Mouse (Mus musculus): ENCODE measurements around the gene Enox1. TPM values are rescaled to one million over a fixed set of nuclear protein-coding genes. Genes with fewer than 3 reads are reported as not detected.

Enox1 gene
- polyA plus RNA-seq, 1 experiment from 2014 or later, result 1.9 TPM

DNA sequence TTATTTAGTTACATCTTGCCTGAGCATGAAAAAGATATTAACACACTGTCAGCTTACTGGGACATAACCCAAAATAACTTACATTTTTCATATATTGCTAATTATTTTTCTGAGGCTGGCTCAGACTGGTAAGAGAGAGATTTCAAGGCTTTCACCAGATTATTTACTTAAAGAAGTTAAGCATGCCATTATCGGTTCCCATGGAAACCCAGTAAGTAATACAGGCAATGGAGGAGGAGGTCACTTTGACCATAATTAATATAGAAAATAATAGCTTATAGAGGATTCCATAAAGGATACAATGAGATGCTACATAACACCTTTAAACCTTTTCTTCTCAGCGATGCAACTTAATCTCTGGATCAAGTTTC, 476.6 kb downstream of the Enox1 start:
- H3K4me1 ChIP-seq (replicated peaks; ENCODE audit: control insufficient read depth, insufficient read depth, low read length), result no peaks in the 10 kb centered on the region; the same call in 1 of the 2 replicates
- H3K4me2 ChIP-seq (replicated peaks; ENCODE audit: low read depth), result no peak overlapping the region
- no peak overlapping the region for H3K4me3 ChIP-seq (ENCODE audit: low read depth, low read length)
- no peak overlapping the region for H3K9ac ChIP-seq (ENCODE audit: low read depth, low read length)
- H3K36me3 ChIP-seq (ENCODE audit: control insufficient read depth, insufficient read depth), result no peaks in the 10 kb centered on the region
- no peaks in the 10 kb centered on the region for H3K9me3 ChIP-seq (ENCODE audit: control insufficient read depth)
- ATAC-seq, result no peak
- H3K27ac ChIP-seq (ENCODE audit: low read depth, low read length), result no peak overlapping the region
- TF ChIP-seq CTCF (IDR thresholded peaks at IDR 0.05; ENCODE audit: low read depth), result no peak
- 42% methylated on average over 2 of the region's 2 CpGs for WGBS
- H3K27me3 ChIP-seq (replicated peaks; ENCODE audit: control insufficient read depth, insufficient read depth, low read length), result no peaks in the 10 kb centered on the region

- WGBS, result 49% methylated on average over 6 of the region's 6 CpGs
- TF ChIP-seq CTCF (IDR thresholded peaks at IDR 0.05; ENCODE audit: low read depth), result no peak
Observed at GRCm38 (mm10) chr14:77636931-77637330, 480.4 kb downstream of the Enox1 start.

DNA sequence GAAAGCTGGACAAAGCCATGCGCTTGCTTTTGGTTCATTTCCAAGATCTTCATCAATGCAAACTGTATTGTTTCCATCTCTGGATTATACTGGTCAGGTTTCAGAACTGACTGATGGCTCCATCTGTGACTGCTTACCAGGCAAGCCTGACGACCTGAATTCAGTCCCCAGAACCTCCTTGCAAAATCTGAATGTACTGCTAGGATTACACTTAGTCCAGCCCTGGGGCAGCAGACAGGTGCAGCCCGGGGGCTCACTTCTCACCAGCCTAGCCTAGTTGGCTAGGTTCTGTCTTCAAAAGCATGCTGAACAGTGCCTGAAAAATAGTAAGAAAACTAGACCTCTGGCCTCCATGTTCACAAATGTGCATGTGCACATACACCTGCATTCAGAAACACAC, 481.6 kb downstream of the Enox1 start:
- no peaks in the 10 kb centered on the region; the same call in 1 of the 2 replicates for H3K4me1 ChIP-seq (replicated peaks; ENCODE audit: control insufficient read depth, insufficient read depth, low read length)
- WGBS, result 68% methylated on average over 3 of the region's 3 CpGs

More at GRCm38 (mm10) chr14:77636931-77637330, 480.4 kb downstream of the Enox1 start:
- no peaks in the 10 kb centered on the region for H3K36me3 ChIP-seq (ENCODE audit: control insufficient read depth, insufficient read depth)
- H3K9ac ChIP-seq (ENCODE audit: low read depth, low read length), result no peak overlapping the region
- no peak overlapping the region for H3K4me3 ChIP-seq (ENCODE audit: low read depth, low read length)
- H3K27ac ChIP-seq (ENCODE audit: low read depth, low read length), result no peak overlapping the region
- no peaks in the 10 kb centered on the region; the same call in 1 of the 2 replicates for H3K4me1 ChIP-seq (replicated peaks; ENCODE audit: control insufficient read depth, insufficient read depth, low read length)
- no peaks in the 10 kb centered on the region for H3K27me3 ChIP-seq (replicated peaks; ENCODE audit: control insufficient read depth, insufficient read depth, low read length)
- H3K4me2 ChIP-seq (replicated peaks; ENCODE audit: low read depth), result no peak overlapping the region
- no peaks in the 10 kb centered on the region for H3K9me3 ChIP-seq (ENCODE audit: control insufficient read depth)
- no peak for ATAC-seq

DNA sequence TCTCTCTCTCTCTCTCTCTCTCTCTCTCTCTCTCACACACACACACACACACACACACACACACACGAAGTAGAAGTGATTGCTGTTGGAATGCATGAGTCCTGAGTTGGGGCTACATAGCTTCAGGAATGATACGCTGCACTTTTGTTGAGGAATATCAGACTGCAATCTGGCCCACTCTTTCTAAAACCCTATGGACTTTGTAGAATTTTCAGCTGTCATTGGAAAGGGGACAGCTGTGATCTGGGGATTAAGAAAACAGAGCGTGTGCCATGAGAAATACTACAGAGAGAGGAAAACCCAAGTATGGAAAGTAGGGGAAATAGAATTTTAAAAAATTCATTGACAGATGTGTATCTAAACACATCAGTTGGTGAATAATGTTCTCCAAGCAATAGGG, 482.1 kb downstream of the Enox1 start:
- 72% methylated on average over 3 of the region's 3 CpGs for WGBS
- no peak for ATAC-seq

More for the DNA sequence above, 481.6 kb downstream of the Enox1 start:
- Histone ChIP-seq H3K9ac (ENCODE audit: low read depth, low read length) (no peak overlapping the region), H3K4me2 (replicated peaks; ENCODE audit: low read depth) (no peak overlapping the region), H3K9me3 (ENCODE audit: control insufficient read depth) (no peaks in the 10 kb centered on the region), H3K27me3 (replicated peaks; ENCODE audit: control insufficient read depth, insufficient read depth, low read length) (no peaks in the 10 kb centered on the region), H3K4me3 (ENCODE audit: low read depth, low read length) (no peak overlapping the region), H3K36me3 (ENCODE audit: control insufficient read depth, insufficient read depth) (no peaks in the 10 kb centered on the region), H3K27ac (ENCODE audit: low read depth, low read length) (no peak overlapping the region)
- no peak for TF ChIP-seq CTCF (IDR thresholded peaks at IDR 0.05; ENCODE audit: low read depth)
- no peak for ATAC-seq

GRCm38 (mm10) chr14:77639586-77639985, 483.0 kb downstream of the Enox1 start:
- WGBS, result 75% methylated on average over 2 of the region's 2 CpGs
- H3K27me3 ChIP-seq (replicated peaks; ENCODE audit: control insufficient read depth, insufficient read depth, low read length), result no peaks in the 10 kb centered on the region
- H3K4me3 ChIP-seq (ENCODE audit: low read depth, low read length), result no peak overlapping the region
- H3K9me3 ChIP-seq (ENCODE audit: control insufficient read depth), result no peaks in the 10 kb centered on the region
- H3K36me3 ChIP-seq (ENCODE audit: control insufficient read depth, insufficient read depth), result no peaks in the 10 kb centered on the region
- ATAC-seq, result no peak
- H3K4me2 ChIP-seq (replicated peaks; ENCODE audit: low read depth), result no peak overlapping the region
- TF ChIP-seq CTCF (IDR thresholded peaks at IDR 0.05; ENCODE audit: low read depth), result no peak
- no peaks in the 10 kb centered on the region; the same call in 1 of the 2 replicates for H3K4me1 ChIP-seq (replicated peaks; ENCODE audit: control insufficient read depth, insufficient read depth, low read length)
- no peak overlapping the region for H3K9ac ChIP-seq (ENCODE audit: low read depth, low read length)
- no peak overlapping the region for H3K27ac ChIP-seq (ENCODE audit: low read depth, low read length)

More for the DNA sequence above, 482.1 kb downstream of the Enox1 start:
- Histone ChIP-seq H3K4me3 (ENCODE audit: low read depth, low read length) (no peak overlapping the region), H3K27ac (ENCODE audit: low read depth, low read length) (no peak overlapping the region), H3K9ac (ENCODE audit: low read depth, low read length) (no peak overlapping the region), H3K27me3 (replicated peaks; ENCODE audit: control insufficient read depth, insufficient read depth, low read length) (no peaks in the 10 kb centered on the region), H3K9me3 (ENCODE audit: control insufficient read depth) (no peaks in the 10 kb centered on the region), H3K4me1 (replicated peaks; ENCODE audit: control insufficient read depth, insufficient read depth, low read length) (no peaks in the 10 kb centered on the region; the same call in 1 of the 2 replicates), H3K4me2 (replicated peaks; ENCODE audit: low read depth) (no peak overlapping the region), H3K36me3 (ENCODE audit: control insufficient read depth, insufficient read depth) (no peaks in the 10 kb centered on the region)
- no peak for TF ChIP-seq CTCF (IDR thresholded peaks at IDR 0.05; ENCODE audit: low read depth)

DNA sequence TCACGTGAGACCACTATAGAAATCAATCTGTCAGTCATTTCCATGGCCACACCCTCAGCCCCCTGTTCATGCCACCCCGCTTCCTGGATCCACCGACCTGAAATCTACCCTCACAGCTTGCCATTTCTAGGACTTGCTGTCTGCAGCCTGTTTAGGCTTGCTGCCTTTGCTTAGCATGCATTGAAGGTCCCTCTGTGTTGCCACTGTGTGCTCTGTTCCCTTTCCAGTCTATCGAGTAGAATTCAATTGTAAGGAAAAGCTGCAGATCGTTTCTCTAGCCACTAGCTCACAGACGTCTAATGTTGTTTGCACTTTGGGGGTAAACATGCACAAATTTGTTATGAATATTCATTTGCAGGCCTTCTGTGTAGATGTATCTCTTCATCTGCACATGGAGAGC, 485.8 kb downstream of the Enox1 start:
- H3K4me2 ChIP-seq (replicated peaks; ENCODE audit: low read depth), result no peak overlapping the region
- H3K27me3 ChIP-seq (replicated peaks; ENCODE audit: control insufficient read depth, insufficient read depth, low read length), result no peaks in the 10 kb centered on the region
- no peak for ATAC-seq
- H3K4me1 ChIP-seq (replicated peaks; ENCODE audit: control insufficient read depth, insufficient read depth, low read length), result no peaks in the 10 kb centered on the region; the same call in 1 of the 2 replicates
- TF ChIP-seq CTCF (IDR thresholded peaks at IDR 0.05; ENCODE audit: low read depth), result no peak
- no peaks in the 10 kb centered on the region for H3K36me3 ChIP-seq (ENCODE audit: control insufficient read depth, insufficient read depth)
- WGBS, result 81% methylated on average over 6 of the region's 6 CpGs
- H3K9ac ChIP-seq (ENCODE audit: low read depth, low read length), result no peak overlapping the region
- H3K9me3 ChIP-seq (ENCODE audit: control insufficient read depth), result no peaks in the 10 kb centered on the region
- no peak overlapping the region for H3K4me3 ChIP-seq (ENCODE audit: low read depth, low read length)
- no peak overlapping the region for H3K27ac ChIP-seq (ENCODE audit: low read depth, low read length)

DNA sequence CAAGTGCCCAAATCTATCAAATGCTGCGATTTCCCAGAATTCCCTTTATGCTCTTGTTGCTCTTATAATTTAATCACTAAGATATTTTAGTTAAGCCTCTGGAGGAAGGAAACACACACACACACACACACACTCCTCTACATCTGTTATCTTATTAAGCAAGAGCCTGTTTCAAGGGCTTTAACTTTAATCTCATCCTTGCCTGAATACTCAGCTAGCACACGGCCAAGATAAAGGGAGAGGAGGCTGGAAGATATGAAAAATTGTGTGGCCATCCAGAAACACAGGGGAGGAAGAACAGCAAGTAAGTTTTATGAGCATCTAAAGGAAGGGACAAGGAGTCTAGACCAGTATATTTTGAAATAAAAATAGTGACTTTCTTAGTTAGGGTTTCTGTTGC, 489.6 kb downstream of the Enox1 start:
- H3K4me3 ChIP-seq (ENCODE audit: low read depth, low read length), result no peak overlapping the region
- H3K9me3 ChIP-seq (ENCODE audit: control insufficient read depth), result no peaks in the 10 kb centered on the region
- H3K36me3 ChIP-seq (ENCODE audit: control insufficient read depth, insufficient read depth), result no peaks in the 10 kb centered on the region
- H3K4me1 ChIP-seq (replicated peaks; ENCODE audit: control insufficient read depth, insufficient read depth, low read length), result no peaks in the 10 kb centered on the region
- no peak overlapping the region for H3K4me2 ChIP-seq (replicated peaks; ENCODE audit: low read depth)
- no peak overlapping the region for H3K27ac ChIP-seq (ENCODE audit: low read depth, low read length)
- TF ChIP-seq CTCF (IDR thresholded peaks at IDR 0.05; ENCODE audit: low read depth), result no peak
- 61% methylated on average over 2 of the region's 2 CpGs for WGBS
- ATAC-seq, result no peak
- H3K9ac ChIP-seq (ENCODE audit: low read depth, low read length), result no peak overlapping the region
- no peaks in the 10 kb centered on the region for H3K27me3 ChIP-seq (replicated peaks; ENCODE audit: control insufficient read depth, insufficient read depth, low read length)

Data from intestine, postnatal 0 days (tissue).